Mouse (Mus musculus) C2C12 (cell line): ENCODE results near the gene Snx8.

Experiments used
- CEBPB ChIP-seq: IDR thresholded peaks from one replicate; pipeline ENCODE4 v1.6.1; 2011; ENCODE audit warnings: low read depth, mild to moderate bottlenecking, control low read depth, moderate library complexity
- CTCF ChIP-seq: IDR thresholded peaks from one replicate; pipeline ENCODE4 v1.5.1; 2011; ENCODE audit not compliant: control insufficient read depth, insufficient read depth, insufficient read length
- FOSL1 ChIP-seq: IDR thresholded peaks from one replicate; pipeline ENCODE4 v1.8.0; 2011; ENCODE audit warnings: mild to moderate bottlenecking, low read length; ENCODE audit not compliant: poor library complexity, insufficient read depth, severe bottlenecking
- USF1 ChIP-seq: IDR thresholded peaks from one replicate; pipeline ENCODE4 v1.6.1; 2011; ENCODE audit warnings: low read depth, mild to moderate bottlenecking, control low read depth, moderate library complexity

- TF ChIP-seq CTCF, result no peak
- TF ChIP-seq FOSL1, result no peak
- no peak for TF ChIP-seq USF1
- no peak for TF ChIP-seq CEBPB
Observed at GRCm38 (mm10) chr5:140349882-140350281, 39.2 kb downstream of the Snx8 start.
